Mouse (Mus musculus) right cerebral cortex, postnatal 10 days (tissue): Measurements from ENCODE around the gene Lhb.
"Not testable (repeated sequence)": the region's sequence is repeated elsewhere in the genome, so short reads cannot be mapped to it uniquely, and the experiment has no call there.

Experiments used
- DNase-seq, 2 experiments: peaks; one replicate each; pipeline ENCODE4 v3.0.0; 2021; ENCODE audit warnings: low spot score in 2 of 2

Lhb gene

DNA sequence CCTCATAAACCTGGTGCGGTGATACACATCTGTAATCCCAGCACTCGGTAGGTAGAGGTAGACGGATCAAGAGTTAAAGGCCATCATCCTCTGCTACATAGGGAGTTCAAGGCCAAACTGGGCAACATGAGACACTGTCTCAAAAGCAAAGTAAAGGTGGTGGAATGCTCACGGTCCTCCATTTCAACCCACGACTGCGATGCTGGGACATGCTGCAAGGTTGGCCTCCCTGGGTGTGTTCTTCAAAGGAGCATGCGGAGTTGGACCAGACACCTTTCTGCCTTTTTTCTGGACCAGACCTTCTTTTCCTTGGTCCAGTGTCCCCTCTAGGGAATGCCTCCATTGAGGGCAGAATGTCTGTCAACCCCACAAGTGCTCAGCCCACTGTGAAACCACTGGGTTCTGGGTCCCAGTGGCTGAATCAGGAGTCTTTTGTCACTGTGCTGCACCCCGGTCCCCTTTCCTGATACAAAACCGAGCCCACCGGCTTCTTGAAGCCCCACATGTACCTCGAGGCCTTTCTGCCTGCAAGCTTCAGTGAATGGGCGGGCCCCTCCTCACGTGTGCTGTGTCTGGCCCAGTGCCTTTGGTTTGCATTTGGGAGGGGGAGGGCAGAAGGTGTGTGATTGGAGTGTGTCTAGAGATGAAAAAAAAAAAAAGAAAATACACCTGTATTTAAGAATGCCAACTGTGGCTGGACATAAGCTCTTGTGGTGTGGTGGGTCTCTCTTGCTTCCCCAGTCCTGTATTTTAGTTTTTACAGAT is 35.5 kb downstream of the Lhb start:
- no peak for DNase-seq

DNA sequence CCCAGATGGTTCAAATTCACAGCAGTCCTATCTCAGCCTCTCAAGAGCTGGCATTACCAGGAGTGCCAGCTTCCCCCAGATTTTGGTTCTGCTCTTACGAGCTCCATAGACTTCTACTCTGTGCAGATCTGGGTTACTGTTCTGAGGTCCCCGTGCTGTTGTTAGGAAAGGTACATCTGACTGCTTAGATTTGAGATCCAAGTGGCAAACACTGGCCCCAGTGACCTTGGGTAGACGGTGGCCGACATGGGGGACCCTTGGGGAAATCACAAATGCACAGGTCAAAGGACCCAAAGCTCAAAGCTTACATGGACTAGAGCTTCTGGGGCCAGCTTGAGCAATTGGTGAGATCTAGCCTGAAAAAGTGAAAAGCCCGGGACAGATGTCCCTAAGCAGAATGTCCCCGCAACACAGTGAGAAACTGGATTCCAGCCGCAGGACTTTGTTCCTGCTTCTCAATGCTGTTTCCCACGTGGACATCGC is 36.1 kb downstream of the Lhb start:
- DNase-seq, result no peak

- peak in 1 of 2 experiments; percentile 49 for DNase-seq
Observed at GRCm38 (mm10) chr7:45457204-45458060, 36.8 kb downstream of the Lhb start.

DNA sequence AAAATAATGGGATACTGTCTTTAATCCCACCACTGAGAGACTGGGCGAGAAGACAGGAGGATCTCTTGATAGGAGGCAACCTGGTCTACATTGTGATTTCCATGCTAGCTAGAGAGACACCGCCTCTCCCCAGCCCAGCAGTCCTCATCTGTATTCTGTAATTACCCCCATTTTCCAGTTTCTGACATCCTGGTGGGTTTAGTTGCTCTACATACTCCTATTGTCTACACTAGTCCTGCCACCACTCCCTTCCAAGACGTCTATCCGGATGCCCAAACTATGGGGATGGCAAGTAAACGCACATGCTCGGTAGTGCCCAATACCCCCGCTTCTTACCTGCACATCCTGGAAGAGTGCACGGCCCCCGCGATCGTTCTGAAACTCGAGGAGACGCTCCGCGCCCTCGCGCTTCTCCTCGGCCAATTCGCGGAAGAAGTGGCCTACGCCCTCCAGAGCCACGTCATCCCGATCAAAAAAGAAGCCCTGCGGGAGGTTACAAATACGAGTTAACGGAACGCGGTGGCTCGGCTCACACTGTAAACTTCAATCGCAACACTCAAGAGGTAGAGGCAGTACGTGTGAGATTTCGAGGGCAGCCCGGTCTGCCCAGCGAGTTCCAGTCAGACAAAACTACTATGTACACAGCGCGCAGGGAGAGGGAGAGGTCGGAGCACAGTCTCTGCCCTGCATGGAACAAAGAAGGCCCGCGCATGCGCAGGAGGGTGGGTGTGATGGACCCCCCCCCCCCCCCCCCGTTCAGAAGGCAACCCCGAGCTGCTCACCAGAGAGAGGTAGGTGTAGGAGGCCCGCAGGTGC is 38.3 kb downstream of the Lhb start:
- peak; percentile 86 to 89 for DNase-seq

DNA sequence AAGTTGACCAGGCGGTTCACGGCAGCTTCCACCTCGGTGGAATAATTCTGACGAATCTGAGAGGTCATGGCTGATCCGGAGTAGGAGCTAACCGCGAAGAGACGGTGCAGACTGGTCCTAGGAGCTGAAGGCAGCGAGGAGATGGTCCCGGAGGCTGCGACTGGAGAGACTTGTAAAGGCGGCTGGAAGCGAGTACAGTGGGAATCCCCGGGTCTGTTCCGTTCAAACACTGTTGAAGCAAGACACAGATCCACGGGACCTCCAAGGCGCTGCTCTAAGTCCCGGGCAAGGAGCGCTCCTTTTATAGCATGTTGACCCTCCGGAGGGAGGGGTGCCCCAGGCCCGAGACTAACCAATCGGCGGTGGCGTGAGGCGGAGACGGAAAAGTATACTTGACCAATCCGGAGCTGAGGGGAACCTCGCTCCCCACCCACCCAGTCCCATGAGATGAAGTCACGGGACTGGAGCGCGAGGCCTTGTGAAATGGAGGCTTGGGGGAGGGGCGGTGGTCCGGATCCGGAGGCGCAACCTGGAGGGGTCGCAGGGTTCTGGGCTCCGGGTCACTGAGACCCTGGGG is 39.0 kb downstream of the Lhb start, which contains the start of gene Ftl1:
Gene Ftl1, minus strand, starts transcription at position 321 of the 577 bp plus-strand sequence.
- DNase-seq, result peak; percentile 99

DNA sequence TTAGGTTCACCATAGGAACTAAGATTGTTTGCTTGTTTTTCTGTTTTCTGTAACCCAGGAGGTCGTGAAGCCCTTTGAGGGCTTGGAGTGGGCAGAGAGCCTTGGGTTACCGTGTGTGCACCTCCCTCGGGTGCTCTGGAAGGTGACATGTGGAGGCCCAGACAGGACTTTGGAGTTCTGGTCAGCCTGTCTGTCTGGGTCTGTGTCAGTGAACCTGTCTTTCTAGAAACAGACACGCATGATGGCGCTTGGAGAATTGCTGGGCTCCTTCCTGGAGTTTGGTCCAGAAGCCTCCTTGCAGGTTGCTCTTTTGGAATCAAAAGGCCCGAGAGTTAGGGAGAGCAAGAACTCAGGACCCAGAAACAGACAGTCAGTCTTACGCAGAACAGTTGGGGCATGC is 39.8 kb downstream of the Lhb start:
- no peak for DNase-seq

GRCm38 (mm10) chr7:45460860-45461314 is 40.3 kb downstream of the Lhb start:
- peak in 1 of 2 experiments; percentile 69 for DNase-seq

DNA sequence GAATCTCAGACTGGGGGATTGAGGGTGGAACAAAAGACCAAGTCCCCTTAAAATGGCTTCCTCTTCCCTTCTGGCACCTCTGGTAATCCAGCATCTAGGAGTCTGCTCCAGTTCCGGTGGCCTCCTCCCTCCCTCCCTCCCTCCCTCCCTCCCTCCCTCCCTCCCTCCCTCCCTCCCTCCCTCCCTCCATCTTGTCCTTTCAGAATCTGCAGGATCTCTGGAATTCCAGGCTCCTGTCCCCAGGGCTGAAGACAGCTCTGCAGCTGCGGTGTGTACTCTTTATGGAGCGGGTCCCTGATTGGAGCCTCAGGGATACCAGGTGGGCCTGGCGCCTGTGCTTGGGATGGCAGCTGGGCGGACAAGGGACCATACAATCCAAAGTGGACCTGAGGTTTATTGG is 40.7 kb downstream of the Lhb start:
- DNase-seq, result no peak

- no peak for DNase-seq
Observed at GRCm38 (mm10) chr7:45461781-45462180, 41.2 kb downstream of the Lhb start.

- DNase-seq, result no peak
Observed at GRCm38 (mm10) chr7:45462325-45462724, 41.7 kb downstream of the Lhb start.

DNA sequence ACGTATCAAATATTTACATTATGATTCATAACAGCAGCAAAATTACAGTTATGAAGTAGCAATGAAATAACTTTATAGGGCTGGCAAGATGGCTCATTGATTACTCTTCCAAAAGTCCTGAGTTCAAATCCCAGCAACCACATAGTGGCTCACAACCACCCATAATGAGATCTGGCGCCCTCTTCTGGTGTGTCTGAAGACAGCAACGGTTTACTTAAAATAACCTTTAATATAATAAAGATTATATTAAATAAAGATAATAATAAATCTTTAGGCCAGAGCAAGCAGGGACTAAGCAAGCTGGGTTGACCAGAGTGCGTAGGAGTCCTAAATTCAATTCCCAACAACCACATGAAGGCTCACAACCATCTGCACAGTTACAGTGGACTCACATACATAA is 42.2 kb downstream of the Lhb start:
- DNase-seq, result not testable (repeated sequence)

- DNase-seq, result no peak
Observed at GRCm38 (mm10) chr7:45463987-45464778, 43.6 kb downstream of the Lhb start.

DNA sequence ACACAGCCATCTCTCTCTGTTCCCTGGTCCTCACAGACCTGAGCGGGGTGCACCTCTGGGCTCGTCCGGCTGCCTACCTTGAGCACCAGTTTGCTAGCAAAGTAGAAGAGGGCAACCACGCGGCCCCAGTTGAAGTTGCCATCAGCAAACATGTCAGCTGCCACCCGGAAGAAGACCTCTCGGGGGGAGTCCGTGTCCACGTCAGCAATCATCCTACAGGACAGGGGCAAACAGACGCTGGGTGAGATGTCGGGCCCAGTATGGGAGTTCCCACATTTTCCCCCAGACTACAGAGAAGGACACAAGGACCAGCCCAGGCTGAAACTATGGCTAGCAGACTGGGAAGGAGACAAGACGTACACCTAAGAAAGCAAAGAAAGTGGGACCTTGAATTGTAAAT is 44.5 kb downstream of the Lhb start:
- DNase-seq, result no peak

GRCm38 (mm10) chr7:45465549-45465948 is 44.9 kb downstream of the Lhb start:
- no peak for DNase-seq

DNA sequence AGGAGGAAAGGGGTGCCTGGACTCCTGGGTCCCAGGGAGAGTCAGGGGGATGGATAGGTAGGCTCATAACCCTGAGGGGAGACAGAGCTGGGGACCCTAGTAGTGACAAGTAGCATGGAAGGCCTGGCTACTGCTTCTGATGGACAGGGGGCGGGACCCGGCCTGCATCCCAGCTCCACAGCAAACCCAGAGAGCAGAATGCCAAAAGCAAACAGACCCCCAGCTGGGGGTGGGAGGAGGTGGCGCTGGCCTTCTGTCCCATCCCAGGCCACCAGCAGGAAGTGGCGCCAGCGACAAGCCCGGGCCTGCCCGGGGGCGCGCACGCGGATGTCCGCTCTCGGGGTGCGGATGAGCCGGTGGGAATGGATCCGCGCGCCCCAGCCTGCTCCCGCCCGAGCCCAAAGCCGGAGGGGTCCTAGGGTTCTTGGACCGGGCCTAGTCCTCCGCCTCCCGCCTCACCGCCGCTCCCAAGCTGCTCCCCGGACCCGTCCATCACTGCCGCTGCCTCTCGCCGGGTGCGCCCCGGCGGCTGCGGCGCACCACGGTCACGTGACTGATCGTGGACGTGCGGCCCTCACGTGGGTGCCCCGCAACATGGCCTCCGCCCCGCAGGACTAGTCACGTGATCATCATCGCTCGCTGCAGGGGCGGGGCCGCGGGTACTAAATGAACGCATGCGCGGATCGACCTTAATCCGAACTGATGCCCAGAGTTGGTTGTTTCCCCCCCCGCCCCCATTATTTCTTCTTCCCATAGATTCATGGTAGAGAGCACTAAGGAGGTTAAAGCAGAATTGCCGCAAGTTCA is 45.9 kb downstream of the Lhb start, which contains the start of gene Bax:
Gene Bax, minus strand, starts transcription at position 616 of the 807 bp plus-strand sequence.
- peak; percentile 98 for DNase-seq

- DNase-seq, result no peak
Observed at GRCm38 (mm10) chr7:45467090-45467670, 46.6 kb downstream of the Lhb start.

DNA sequence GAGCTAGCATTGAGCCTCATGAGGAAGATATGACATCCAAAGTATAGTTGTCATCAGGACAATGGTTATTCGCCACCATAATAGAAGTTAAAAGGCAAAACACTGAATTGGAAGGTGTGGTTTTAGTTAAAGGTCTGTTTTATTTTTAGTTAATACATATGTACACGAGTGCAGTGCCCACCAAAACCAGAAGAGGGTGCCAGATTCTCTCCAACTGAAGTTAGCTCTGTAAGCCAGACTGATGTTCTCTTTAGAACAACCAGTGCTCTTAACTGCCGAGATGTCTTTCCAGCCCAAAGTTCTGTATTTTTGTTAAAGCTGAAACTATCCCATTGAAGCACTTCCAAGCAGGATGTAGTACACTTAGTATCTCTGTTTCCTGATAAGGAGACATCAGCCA is 50.2 kb downstream of the Lhb start:
- peak; percentile 78 to 82 for DNase-seq
